Mouse (Mus musculus) c-Kit-negative CD71-positive TER-119-positive erythroid progenitor cells, embryonic 14.5 days (primary cell): ENCODE results near the gene Gm11084.

Source experiments
- DNase-seq: peaks from one replicate; pipeline ENCODE4 v3.0.0-alpha.2; 2013; ENCODE audit warnings: low read depth, low spot score

Gm11084 gene

DNA sequence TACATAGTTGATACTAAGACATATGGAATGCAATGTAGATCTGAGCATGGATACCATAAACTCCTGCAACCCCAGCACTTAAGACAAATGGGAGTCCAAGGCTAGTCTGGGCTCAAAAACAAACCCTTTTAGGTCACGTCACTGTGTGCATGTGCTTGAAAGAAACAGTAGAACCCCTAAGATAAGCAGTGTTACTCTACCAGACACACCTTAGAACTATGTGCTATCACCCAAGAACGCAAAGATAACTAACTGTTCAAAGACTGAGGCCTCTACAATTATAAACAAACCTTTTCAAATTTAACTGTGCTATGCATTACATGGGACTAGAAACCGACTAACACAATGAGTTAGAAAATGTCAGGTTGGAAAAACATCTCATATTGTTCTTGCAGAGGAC, 33.5 kb downstream of the Gm11084 start:
- DNase-seq = no peak

DNA sequence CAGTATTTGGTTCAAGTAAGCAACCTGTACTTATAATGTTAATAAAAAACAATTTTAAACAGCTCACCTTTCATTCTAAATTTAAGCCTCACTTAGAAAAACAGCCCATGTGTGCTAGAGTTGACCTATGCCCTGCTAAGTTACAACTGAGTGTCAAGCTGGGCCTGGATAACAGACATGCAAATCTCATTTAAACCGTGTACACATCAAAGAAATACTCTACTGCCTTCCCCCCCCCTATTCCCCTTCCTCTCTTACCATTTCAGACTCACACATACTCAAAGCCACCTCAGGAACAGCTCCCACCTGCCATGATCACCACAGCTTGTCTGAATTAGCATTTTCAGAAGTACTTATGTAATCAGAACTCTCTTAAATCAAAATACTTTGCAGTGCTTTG, 50.6 kb downstream of the Gm11084 start:
- DNase-seq = no peak

DNA sequence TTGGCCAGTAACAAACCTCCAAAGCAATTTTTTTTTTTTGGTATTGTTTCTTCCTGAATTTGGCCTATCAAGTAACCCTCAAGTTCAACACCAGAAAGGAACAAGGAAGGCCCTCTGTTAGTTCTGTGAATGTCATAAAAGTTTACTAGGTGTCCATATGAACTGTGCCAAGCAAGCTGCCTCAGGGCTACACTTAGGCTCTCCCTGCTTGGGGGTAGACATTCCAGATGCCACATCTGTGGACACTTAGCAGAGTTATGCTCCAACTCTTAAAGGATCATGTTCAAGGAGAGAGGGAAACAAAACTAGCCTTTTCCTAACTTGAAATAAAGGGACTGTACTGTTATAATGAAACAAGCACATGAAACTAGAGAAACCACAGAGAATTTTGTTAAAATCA, 54.3 kb downstream of the Gm11084 start:
- DNase-seq = no peak

DNA sequence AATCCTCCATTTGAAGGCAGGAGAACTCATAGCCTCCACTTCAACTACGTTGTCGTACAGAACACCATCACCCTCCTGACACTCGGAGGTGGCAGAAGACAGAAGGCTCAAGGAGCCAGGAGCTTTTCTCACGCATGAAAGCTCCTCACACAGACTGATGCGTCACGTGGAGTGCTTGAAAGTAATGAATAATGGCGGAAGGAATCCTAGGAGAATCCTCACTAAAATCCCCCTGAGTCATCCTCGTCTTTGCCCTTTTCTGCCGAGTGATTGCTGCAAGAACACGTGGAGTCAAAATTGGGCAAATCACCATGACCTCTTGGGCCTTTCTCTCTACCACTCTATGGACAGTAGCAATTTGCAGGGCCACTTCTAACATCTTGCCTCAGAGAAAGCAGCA, 61.5 kb downstream of the Gm11084 start:
- no peak for DNase-seq
